Mouse (Mus musculus) lung, adult 2 months (tissue): Measurements from ENCODE around the gene Spint2.
"Not testable (repeated sequence)": the region's sequence is repeated elsewhere in the genome, so short reads cannot be mapped to it uniquely, and the experiment has no call there.

Experiments used
- CTCF ChIP-seq: fragments of 200-500 bp; IDR thresholded peaks from 2 replicates; pipeline ENCODE4 v1.5.1; 2011; ENCODE audit warnings: mild to moderate bottlenecking, low read length, control low read depth; ENCODE audit not compliant: insufficient read depth
- POLR2A ChIP-seq: fragments of 200-500 bp; IDR thresholded peaks from 2 replicates; pipeline ENCODE4 v1.6.1; 2011; ENCODE audit warnings: low read depth, mild to moderate bottlenecking, control low read depth, low read length, borderline replicate concordance; ENCODE audit errors: extremely low read depth

- TF ChIP-seq CTCF, POLR2A: not testable (repeated sequence)
These were observed 44.1 kb downstream of the Spint2 start for GRCm38 (mm10) chr7:29237596-29237995.
